Mouse (Mus musculus) limb, embryonic 15.5 days (tissue): Measurements from ENCODE around the gene Gm45234. TPM values are rescaled to one million over a fixed set of nuclear protein-coding genes. Genes with fewer than 3 reads are reported as not detected.

Experiments
- ATAC-seq: fragments of 200-750 bp; cut with Nextera tagmentation; 2 replicates; pipeline ENCODE4 v1.8.0; 2017; ENCODE audit warnings: low read depth, moderate TSS enrichment; ENCODE audit not compliant: insufficient number of reproducible peaks, low FRiP score, low TSS enrichment
- H3K27ac ChIP-seq: fragments of 300-500 bp; sonication (generic); 2 replicates; pipeline ENCODE4 v1.5.1; 2015; ENCODE audit warnings: moderate library complexity, mild to moderate bottlenecking, inconsistent platforms
- H3K27me3 ChIP-seq: fragments of 300-500 bp; sonication (generic); 2 replicates; pipeline ENCODE4 v1.6.1; 2015; ENCODE audit warnings: inconsistent platforms
- H3K36me3 ChIP-seq: fragments of 300-500 bp; sonication (generic); 2 replicates; pipeline ENCODE4 v1.6.1; 2015; ENCODE audit warnings: inconsistent platforms
- H3K4me1 ChIP-seq: fragments of 300-500 bp; sonication (generic); 2 replicates; pipeline ENCODE4 v1.6.1; 2015; ENCODE audit warnings: inconsistent platforms
- H3K4me2 ChIP-seq: fragments of 300-500 bp; sonication (generic); 2 replicates; pipeline ENCODE4 v1.6.1; 2015; ENCODE audit warnings: mild to moderate bottlenecking, inconsistent platforms
- H3K4me3 ChIP-seq: fragments of 300-500 bp; sonication (generic); 2 replicates; pipeline ENCODE4 v1.5.1; 2015; ENCODE audit warnings: mild to moderate bottlenecking, inconsistent platforms
- H3K9ac ChIP-seq: fragments of 300-500 bp; sonication (generic); 2 replicates; pipeline ENCODE4 v1.6.1; 2015; ENCODE audit warnings: inconsistent platforms
- H3K9me3 ChIP-seq: fragments of 300-500 bp; sonication (generic); 2 replicates; pipeline ENCODE4 v1.6.1; 2016; ENCODE audit warnings: inconsistent platforms
- WGBS: fragments of 180-500 bp; shearing (Covaris S2); methylation state at CpG from one replicate; pipeline ENCODE4 v1.1.7; 2015; 5-methylcytosine and 5-hydroxymethylcytosine counted together
- microRNA counts: library from miRNA; unstranded; fragments of <30 nt; microRNA quantifications from one replicate; lab custom pipeline; 2016
- microRNA-seq: library from miRNA; unstranded; fragments of <30 nt; microRNA quantifications from one replicate; pipeline ENCODE4, GENCODE M21; 2016
- polyA plus RNA-seq: library from polyadenylated mRNA; unstranded; fragments of >200 nt; fragmentation: Nextera tagmentation; extraction: Ambion mirVana; gene quantifications from 2 replicates; pipeline ENCODE4 v1.2.1, GENCODE M21; 2015

Gene Gm45234
- polyA plus RNA-seq, 1 experiment from 2014 or later: 0.10 TPM

DNA sequence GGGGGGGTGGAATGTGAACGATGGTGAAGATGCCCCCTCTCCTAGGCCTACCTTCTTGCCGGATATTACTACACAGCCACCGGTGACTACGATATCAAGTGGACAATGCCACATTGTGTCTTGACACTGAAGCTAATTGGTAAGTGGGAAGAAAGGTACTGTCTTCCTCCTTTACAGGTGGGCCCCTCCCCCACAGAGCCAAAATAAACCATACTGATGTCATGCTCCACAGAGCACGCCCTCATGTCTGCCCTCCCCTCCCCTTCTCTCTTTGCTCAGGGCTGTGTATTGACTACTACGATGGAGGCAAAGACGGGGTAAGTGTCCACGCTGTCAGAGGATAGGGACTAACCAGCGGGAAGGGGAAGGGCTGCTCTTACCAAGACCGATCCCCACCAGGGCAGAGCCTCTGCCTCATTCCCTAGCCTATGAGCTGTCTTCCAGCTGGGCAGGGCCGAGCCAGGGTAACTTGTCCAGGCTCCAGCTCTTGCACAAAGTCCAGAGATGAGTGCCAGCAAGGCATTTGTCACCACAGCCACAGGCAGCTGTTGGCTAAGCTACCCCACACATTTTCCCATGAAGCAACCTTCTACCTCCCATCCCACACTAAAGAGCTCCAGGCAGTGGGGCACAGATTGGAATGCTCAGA lies 55.7 kb downstream of the Gm45234 start:
- peaks cover 71% of the 10 kb centered on the region for H3K36me3 ChIP-seq
- 84% methylated on average over 11 of the region's 11 CpGs for WGBS
- no peak overlapping the region for H3K9ac ChIP-seq
- no peak overlapping the region for H3K27ac ChIP-seq
- no peaks in the 10 kb centered on the region for H3K27me3 ChIP-seq
- ATAC-seq: peak; percentile 66; the same call in 1 of the 2 replicates
- H3K9me3 ChIP-seq: no peaks in the 10 kb centered on the region
- no peak overlapping the region for H3K4me2 ChIP-seq
- H3K4me1 ChIP-seq: 0 out of 2 replicates have a peak, but pooled peaks cover 3% of the 10 kb centered on the region
- no peak overlapping the region for H3K4me3 ChIP-seq

DNA sequence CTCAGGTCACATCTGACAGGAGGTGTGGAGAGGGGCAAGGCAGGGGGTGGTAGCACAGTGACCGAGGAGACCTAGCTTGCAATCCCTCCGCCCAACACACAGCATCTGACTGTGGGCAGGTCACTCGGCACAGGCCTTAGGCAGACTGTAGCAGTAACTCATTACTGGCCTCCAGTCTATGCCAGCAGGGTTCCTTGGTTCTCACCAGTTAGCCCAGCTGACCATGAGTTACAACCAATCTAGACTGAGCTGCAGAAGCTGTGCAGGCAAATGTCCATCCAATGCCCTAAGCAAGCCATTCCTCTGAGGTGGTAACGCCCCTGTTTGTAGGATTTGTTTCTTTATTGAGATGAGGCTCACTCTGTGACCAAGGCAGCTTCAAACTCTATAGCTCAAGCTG lies 56.5 kb downstream of the Gm45234 start:
- peaks cover 8% of the 10 kb centered on the region for H3K4me1 ChIP-seq
- H3K36me3 ChIP-seq: peaks cover 63% of the 10 kb centered on the region
- H3K9me3 ChIP-seq: no peaks in the 10 kb centered on the region
- no peak overlapping the region for H3K4me3 ChIP-seq
- H3K27ac ChIP-seq: no peak overlapping the region
- ATAC-seq: no peak
- H3K27me3 ChIP-seq: no peaks in the 10 kb centered on the region
- whole genome bisulfite sequencing: 84% methylated on average over 4 of the region's 4 CpGs
- H3K9ac ChIP-seq: no peak overlapping the region
- H3K4me2 ChIP-seq: no peak overlapping the region

DNA sequence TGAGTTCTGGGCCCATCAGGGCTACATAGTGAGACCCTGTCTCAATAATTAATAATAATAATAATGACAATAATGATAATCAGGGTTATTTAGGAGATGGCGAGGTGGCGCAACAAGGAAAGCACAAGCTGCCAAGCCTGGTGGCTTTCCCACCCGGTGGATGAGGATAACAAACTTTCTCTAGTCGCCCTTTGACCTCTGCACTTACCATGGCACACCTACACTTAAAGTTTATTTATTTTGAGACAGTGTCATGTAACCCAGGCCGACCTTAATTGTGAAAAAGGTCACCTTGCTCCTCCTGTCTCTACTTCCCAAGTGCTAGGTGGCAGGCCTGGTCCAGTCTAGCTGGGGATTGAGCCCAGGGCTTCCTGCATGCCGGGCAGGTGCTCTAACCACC lies 57.1 kb downstream of the Gm45234 start:
- peaks cover 13% of the 10 kb centered on the region for H3K4me1 ChIP-seq
- H3K36me3 ChIP-seq: peaks cover 57% of the 10 kb centered on the region
- no peak overlapping the region for H3K27ac ChIP-seq
- no peak overlapping the region for H3K4me2 ChIP-seq
- no peak overlapping the region for H3K4me3 ChIP-seq
- no peaks in the 10 kb centered on the region for H3K9me3 ChIP-seq
- no peak for ATAC-seq
- 84% methylated on average over 6 of the region's 6 CpGs for WGBS
- no peak overlapping the region for H3K9ac ChIP-seq
- no peaks in the 10 kb centered on the region for H3K27me3 ChIP-seq

DNA sequence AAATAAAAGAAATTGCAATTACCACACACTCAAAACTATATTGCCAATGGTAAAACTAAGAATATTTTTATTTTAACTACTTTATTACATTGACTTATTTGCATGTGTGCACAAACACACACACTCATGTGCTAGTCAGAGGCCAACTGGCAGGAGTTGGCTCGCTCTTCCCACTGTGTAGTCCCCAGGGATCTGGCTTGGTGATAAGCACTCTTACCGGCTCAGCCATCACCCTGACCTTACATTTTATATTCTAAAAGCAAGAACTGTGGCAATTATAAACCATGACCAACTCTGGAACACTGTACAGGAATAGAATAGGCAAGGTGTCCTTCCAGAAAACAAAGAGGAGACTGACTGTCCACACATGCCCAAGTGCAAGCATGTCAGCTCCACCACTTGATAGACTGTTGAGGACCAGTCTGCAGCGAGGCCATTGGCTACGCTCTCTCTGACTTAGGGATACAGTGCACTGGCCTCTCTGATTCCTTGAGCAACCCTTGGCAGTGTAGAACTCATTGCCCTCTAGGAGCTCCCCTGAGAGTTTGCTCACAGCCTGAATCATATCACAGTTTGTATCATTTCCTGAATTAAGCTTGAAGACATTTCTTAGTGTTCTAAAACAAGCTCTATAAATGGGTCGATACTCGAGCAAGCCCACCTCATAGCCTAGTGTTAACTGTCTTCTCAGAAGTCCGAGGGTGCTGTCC lies 59.2 kb downstream of the Gm45234 start:
- no peak overlapping the region for H3K27ac ChIP-seq
- no peak overlapping the region for H3K4me3 ChIP-seq
- H3K36me3 ChIP-seq: peaks cover 37% of the 10 kb centered on the region
- H3K27me3 ChIP-seq: no peaks in the 10 kb centered on the region
- H3K4me1 ChIP-seq: peaks cover 13% of the 10 kb centered on the region
- H3K4me2 ChIP-seq: no peak overlapping the region
- no peak overlapping the region for H3K9ac ChIP-seq
- 89% methylated on average over 7 of the region's 7 CpGs for WGBS
- H3K9me3 ChIP-seq: no peaks in the 10 kb centered on the region
- ATAC-seq: no peak

DNA sequence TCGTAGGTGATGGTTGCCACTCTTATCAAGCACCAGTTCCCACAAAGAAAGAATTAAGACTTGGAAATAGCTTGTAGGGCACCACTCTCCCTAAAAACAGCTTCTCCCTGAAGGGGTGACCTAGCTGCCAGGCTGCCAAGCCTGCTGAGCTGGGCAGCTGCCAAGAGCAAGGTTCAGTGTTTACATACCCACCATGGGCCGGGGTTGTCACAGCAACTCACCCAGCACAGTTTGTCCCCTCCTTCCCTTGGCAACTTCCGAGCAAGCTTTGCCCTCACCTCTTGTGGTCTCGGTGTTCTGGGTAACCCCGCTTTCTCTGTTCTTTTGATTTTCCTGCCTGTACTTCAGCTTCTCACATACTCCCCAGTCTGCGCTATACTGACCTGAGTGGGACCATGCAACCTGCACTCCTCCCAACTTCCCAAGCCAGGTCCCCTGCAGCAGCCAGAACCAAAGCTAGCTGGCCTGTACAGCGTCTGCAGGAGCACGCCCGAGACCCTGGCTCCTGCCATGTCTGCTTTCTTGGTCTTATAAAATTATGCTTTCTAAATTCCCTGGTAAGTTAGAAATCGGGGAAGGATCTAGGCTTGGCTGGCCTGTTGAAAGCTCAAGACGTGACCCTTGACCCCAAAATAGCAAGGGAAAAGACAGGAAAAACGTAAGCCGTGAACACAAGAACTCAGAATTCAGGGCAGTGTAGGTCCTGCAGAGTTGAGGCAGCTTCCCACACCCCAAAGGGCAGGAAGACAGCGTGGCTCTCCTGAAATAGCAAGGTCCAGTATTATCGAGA lies 61.5 kb downstream of the Gm45234 start:
- Histone ChIP-seq H3K27me3 (no peaks in the 10 kb centered on the region), H3K36me3 (peaks cover 15% of the 10 kb centered on the region), H3K9ac (no peak overlapping the region), H3K27ac (no peak overlapping the region; the same call in 1 of the 2 replicates), H3K9me3 (no peaks in the 10 kb centered on the region), H3K4me2 (no peak overlapping the region), H3K4me1 (peaks cover 10% of the 10 kb centered on the region), H3K4me3 (no peak overlapping the region)
- no peak for ATAC-seq
- WGBS: 80% methylated on average over 15 of the region's 15 CpGs

DNA sequence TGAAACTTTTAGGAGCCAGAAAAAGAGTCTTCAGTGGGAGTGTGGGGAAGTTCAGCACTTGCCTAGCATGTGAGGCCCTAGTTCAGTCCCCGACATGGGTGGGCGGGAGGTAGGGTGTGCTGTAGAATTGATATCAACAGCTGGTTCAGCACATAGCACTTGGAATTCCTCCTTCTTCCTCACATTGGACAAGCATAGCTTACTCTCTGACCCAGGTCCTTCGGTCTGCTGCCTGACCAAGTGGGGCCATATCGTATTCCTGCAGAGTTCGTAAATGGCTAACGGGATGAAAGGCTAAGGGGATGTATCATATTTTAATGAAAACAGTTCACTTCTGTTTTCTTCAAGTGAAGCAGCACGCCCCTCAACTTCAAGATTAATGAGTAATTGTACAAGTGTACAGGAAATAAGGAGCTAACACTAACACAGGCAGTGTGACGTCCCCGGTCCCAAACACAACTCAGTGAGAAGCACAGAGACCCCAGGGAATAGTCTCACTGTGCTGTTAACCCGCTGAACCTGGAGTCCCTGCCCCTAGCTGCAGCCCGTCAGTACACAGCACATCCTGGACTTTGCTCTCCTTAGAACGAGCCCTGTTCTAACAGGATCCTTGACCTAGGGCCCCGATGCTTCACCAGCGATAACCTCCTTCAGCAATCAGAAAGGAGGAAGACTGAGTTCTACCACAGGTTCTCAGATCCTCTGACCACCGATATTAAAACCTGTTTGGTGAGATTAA lies 62.4 kb downstream of the Gm45234 start:
- no peak for ATAC-seq
- 67% methylated on average over 15 of the region's 15 CpGs for WGBS
- no peak overlapping the region for H3K9ac ChIP-seq
- H3K27me3 ChIP-seq: no peaks in the 10 kb centered on the region
- H3K9me3 ChIP-seq: no peaks in the 10 kb centered on the region
- H3K27ac ChIP-seq: peak overlapping the region; percentile 47; the same call in 1 of the 2 replicates
- H3K36me3 ChIP-seq: peaks cover 6% of the 10 kb centered on the region; the same call in 1 of the 2 replicates
- H3K4me1 ChIP-seq: peaks cover 10% of the 10 kb centered on the region
- no peak overlapping the region for H3K4me3 ChIP-seq
- H3K4me2 ChIP-seq: no peak overlapping the region

DNA sequence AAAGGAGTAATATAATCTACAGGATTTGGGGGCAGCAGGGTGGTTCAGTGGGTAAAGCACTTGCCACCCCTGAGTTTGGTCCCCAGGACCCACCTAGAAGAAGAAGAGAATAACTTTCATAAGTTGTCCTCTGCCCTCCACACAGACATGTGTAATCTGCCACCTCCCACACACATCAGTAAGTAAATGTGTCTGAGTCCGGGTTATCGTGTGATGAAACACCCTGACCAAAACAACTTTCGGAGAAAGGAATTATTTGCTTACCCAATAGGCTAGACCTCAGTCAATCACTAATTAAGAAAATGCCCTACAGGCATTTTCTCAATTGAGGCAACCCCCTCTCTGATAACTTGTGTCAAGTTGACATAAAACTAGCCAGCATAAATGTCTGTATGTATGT lies 65.3 kb downstream of the Gm45234 start:
- Histone ChIP-seq H3K36me3 (no peaks in the 10 kb centered on the region), H3K4me3 (no peak overlapping the region), H3K4me1 (peaks cover 10% of the 10 kb centered on the region), H3K9ac (no peak overlapping the region), H3K27me3 (no peaks in the 10 kb centered on the region), H3K4me2 (no peak overlapping the region), H3K9me3 (no peaks in the 10 kb centered on the region), H3K27ac (no peak overlapping the region)
- 88% methylated on average over 3 of the region's 3 CpGs for WGBS
- ATAC-seq: no peak

MicroRNAs within 50 kb of the gene (microRNA counts, 519-probe panel; counts per million panel counts)
- microRNA mmu-miR-141 (lab: Ali Mortazavi, UCI): 2,767 counts per million, percentile 61 among the panel's probes with 10 or more counts
- 3,330 counts per million, percentile 79 among the panel's probes with 10 or more counts for microRNA mmu-miR-200c (lab: Ali Mortazavi, UCI)

Small RNA genes within 50 kb of the gene (microRNA-seq; reads per million reads assigned to microRNA genes)
- gene Mir141: 619 reads per million, percentile 70 among the genes with 10 or more reads in this experiment
- 4,345 reads per million, percentile 87 among the genes with 10 or more reads in this experiment for gene Mir200c

Other genes with a start within 250 kb of the Gm45234 start
- 3.9 and 4.6 TPM in 2 replicates for gene C1ra, start 243.6 kb downstream of the Gm45234 start, polyA plus RNA-seq
- 5.5 and 6.6 TPM in 2 replicates for gene C1s1, start 213.7 kb downstream of the Gm45234 start, polyA plus RNA-seq
- not detected in 2 replicates for gene C1rb, start 185.7 kb downstream of the Gm45234 start, polyA plus RNA-seq
- 0.14 TPM in 1 of 2 replicates, not detected in the other for gene C1s2, start 119.9 kb downstream of the Gm45234 start, polyA plus RNA-seq
- gene Lpcat3, start 93.0 kb downstream of the Gm45234 start, polyA plus RNA-seq: 46.1 and 55.0 TPM in 2 replicates
- gene Emg1, start 43.8 kb downstream of the Gm45234 start, polyA plus RNA-seq: 164 and 183 TPM in 2 replicates
- gene Phb2, start 43.7 kb downstream of the Gm45234 start, polyA plus RNA-seq: 285 and 312 TPM in 2 replicates
- gene Ptpn6, start 17.3 kb downstream of the Gm45234 start, polyA plus RNA-seq: 17.4 and 17.8 TPM in 2 replicates
- 356 and 402 TPM in 2 replicates for gene Grcc10, start 14.6 kb downstream of the Gm45234 start, polyA plus RNA-seq
- 15.1 and 15.7 TPM in 2 replicates for gene Atn1, start 503 bp upstream of the Gm45234 start, polyA plus RNA-seq
- 7.9 and 9.1 TPM in 2 replicates for gene Eno2, start 13.7 kb upstream of the Gm45234 start, polyA plus RNA-seq
- 0.36 and 0.83 TPM in 2 replicates for gene Lrrc23, start 23.7 kb upstream of the Gm45234 start, polyA plus RNA-seq
- gene Spsb2, start 52.6 kb upstream of the Gm45234 start, polyA plus RNA-seq: 14.1 and 15.5 TPM in 2 replicates
- gene Tpi1, start 58.3 kb upstream of the Gm45234 start, polyA plus RNA-seq: 940 and 1,131 TPM in 2 replicates
- gene Usp5, start 73.5 kb upstream of the Gm45234 start, polyA plus RNA-seq: 134 and 136 TPM in 2 replicates
- 124 and 141 TPM in 2 replicates for gene Cdca3, start 73.5 kb upstream of the Gm45234 start, polyA plus RNA-seq
- 0.96 and 3.2 TPM in 2 replicates for gene Gnb3, start 84.3 kb upstream of the Gm45234 start, polyA plus RNA-seq
- gene P3h3, start 101.7 kb upstream of the Gm45234 start, polyA plus RNA-seq: 43.7 and 62.3 TPM in 2 replicates
- gene Gpr162, start 108.0 kb upstream of the Gm45234 start, polyA plus RNA-seq: 1.6 and 2.9 TPM in 2 replicates
- gene Cd4, start 132.2 kb upstream of the Gm45234 start, polyA plus RNA-seq: 0.24 and 0.31 TPM in 2 replicates
- gene Lag3, start 155.7 kb upstream of the Gm45234 start, polyA plus RNA-seq: 2.3 TPM in 2 replicates
- 241 and 331 TPM in 2 replicates for gene Ptms, start 164.1 kb upstream of the Gm45234 start, polyA plus RNA-seq
- 352 and 365 TPM in 2 replicates for gene Mlf2, start 175.4 kb upstream of the Gm45234 start, polyA plus RNA-seq
- gene Cops7a, start 209.5 kb upstream of the Gm45234 start, polyA plus RNA-seq: 146 and 160 TPM in 2 replicates
- 20.8 and 21.3 TPM in 2 replicates for gene Pianp, start 240.7 kb upstream of the Gm45234 start, polyA plus RNA-seq